Mouse (Mus musculus): Measurements from ENCODE around the gene Cyb5d1.

The Cyb5d1 gene

GRCm38 (mm10) chr11:69395235-69395633, at the start of gene Cyb5d1, which contains the start of gene Naa38:
Gene Cyb5d1 (minus strand): TSS chr11:69395631.
Gene Naa38 (plus strand): TSS chr11:69395487.
- DNase-seq (ENCODE audit: low spot score in 2 of 2), result peak; percentile 80 to 83

DNA sequence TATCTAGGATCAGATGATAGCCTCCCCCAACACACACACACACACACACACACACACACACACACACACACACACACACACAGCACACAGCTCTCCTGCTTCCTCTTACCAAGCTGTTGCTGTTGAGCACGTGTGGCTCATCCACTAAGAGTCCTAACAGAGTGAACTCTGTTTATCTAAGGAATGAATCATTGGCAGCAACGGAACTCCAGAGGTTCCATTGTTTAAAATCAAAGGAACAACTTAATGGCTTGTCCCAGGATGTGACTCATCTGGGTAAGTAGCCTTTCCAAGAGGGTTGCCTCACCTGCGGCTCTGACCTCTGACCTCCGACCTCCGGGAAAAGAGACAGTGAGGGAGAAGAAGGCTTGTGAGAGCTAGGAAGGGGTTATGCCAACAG, 47.9 kb upstream of the Cyb5d1 start:
- DNase-seq (ENCODE audit: low spot score in 2 of 2), result no peak

- DNase-seq (ENCODE audit: low spot score in 2 of 2), result no peak
Measured at GRCm38 (mm10) chr11:69437291-69437690, 41.9 kb upstream of the Cyb5d1 start.

DNA sequence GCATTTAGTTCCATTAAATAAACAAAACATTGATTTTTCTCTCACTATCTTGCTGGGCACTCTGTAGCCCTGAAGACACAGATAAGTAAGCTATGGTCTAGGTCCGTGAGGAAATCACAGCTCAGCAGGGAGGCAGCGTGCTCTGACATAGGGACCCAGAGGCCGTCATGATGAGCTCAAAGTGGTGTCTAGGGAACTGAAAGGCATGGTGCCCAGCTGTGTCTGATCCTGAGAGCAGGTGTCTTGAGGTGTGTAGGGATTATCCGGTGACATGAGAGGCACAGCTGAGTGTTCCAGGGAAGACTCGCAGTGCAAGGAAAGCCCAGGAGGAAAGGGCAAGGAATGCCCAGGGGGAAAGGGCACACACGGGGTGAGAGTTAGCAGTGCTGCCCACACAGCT, 37.8 kb upstream of the Cyb5d1 start:
- DNase-seq (ENCODE audit: low spot score in 2 of 2), result no peak

DNA sequence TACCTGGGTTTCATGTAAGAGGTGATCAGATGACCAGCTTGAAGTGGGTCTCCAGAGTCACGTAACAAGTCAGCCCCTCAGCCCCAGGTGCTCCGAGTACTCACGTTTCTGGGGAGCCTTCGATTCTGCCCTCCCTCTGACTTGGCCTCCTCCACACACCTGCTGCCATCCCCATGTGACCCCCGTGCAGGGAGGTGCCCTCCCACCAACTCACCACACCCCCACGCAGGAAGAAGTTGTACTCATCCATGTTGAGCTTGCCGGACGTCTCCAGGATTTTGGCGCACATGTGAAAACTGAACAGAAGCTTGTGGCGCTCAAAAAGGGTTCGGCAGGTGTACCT, 37.2 kb upstream of the Cyb5d1 start:
- no peak for DNase-seq (ENCODE audit: low spot score in 2 of 2)

DNA sequence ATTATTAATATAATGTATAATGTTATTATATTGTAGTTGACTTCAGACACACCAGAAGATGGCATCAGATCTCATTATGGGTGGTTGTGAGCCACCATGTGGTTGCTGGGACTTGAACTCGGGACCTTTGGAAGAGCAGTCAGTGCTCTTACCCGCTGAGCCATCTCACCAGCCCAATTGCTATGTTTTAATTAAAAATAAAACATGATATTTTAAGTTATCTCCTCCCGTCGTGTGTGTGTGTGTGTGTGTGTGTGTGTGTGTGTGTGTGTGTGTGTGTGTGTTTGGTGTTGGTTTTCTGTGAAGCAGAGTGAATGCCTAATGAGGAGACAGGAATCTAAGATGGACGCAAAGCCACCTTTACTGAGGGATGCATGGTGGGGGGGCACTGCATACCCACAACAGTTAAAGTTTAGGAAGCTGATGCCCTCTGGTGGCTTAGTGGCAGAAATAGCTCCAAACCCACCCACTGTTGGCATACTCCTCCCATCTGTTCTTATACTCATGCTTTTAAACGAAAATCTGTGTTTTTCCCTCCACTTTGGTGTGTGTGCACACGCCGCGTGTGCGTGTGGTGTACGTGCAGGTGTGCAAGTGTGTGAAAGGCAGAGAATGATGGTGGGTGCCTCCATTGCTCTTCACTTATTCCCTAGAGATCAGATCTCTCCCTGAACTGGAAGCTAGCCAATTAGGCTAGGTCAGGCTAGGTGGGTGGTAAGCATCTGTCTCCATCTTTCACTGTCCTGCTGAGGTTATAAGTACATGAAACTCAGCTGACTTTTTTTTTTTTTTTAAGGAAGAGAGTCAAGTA, 36.6 kb upstream of the Cyb5d1 start:
- peak in 1 of 2 experiments; percentile 43 for DNase-seq (ENCODE audit: low spot score in 2 of 2)

- no peak for DNase-seq (ENCODE audit: low spot score in 2 of 2)
Measured at GRCm38 (mm10) chr11:69430631-69431030, 35.2 kb upstream of the Cyb5d1 start.

DNA sequence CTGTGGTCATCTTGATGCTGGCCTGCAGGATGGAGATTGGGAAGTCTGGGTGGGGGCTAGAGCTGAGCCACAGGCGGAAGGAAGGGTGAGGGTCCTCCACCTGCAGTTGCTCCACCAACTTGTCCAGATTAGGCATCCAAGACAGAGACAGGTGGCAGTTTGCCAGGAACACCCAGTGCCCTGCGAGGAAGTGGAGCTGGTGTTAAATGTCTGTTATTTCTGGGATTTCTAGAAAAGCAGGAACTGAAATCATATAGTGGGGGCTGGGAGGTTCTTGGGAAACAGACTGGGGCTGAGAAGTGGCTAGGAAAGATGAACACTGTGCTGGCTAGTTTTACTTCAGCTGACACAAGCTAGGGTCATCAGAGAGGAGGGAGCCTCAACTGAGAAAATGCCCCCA, 33.9 kb upstream of the Cyb5d1 start:
- no peak for DNase-seq (ENCODE audit: low spot score in 2 of 2)

GRCm38 (mm10) chr11:69428751-69429150, 33.3 kb upstream of the Cyb5d1 start:
- no peak for DNase-seq (ENCODE audit: low spot score in 2 of 2)

DNA sequence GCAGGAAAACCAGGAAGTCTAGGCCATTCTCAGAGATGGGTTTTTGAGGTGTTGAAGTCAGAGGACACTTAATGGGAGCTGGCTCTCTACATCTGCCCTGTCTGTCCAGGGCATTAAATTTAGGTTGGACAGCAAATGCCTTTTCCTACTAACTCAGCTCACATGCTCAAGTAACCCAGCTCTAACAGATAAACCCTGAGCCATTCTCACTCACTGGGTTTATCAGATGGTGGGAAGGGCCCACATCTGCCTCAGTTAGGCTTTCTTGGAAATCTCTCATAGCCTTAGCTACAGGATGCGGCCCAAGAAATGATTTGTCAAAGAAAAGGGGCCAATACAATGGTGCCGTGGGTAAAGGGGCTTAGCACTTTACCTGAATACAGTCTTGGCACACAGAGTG, 30.8 kb upstream of the Cyb5d1 start:
- DNase-seq (ENCODE audit: low spot score in 2 of 2), result no peak

- no peak for DNase-seq (ENCODE audit: low spot score in 2 of 2)
Measured at GRCm38 (mm10) chr11:69423885-69424284, 28.5 kb upstream of the Cyb5d1 start.

DNA sequence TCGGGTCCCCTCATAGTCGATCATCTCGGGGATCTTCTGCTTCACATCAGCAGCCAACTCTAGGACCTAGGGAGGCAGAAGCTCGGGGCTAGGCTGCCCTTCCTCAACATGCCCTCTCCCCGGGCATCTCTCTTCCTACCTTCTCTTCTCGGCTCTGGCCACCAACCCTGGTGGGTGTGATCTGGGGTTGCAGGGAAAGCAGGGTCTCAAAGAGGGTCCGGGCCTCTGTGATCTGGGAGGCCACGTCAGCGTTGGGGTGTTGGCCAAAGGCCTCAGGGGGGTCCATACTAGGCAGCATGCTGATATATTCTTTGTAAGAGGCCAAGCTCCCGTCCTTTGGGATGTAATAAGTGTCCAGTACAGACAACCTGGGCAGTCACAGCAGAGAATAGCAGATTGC, 27.4 kb upstream of the Cyb5d1 start:
- DNase-seq (ENCODE audit: low spot score in 2 of 2), result no peak

GRCm38 (mm10) chr11:69421131-69421977, 25.9 kb upstream of the Cyb5d1 start:
- DNase-seq (ENCODE audit: low spot score in 2 of 2), result no peak

DNA sequence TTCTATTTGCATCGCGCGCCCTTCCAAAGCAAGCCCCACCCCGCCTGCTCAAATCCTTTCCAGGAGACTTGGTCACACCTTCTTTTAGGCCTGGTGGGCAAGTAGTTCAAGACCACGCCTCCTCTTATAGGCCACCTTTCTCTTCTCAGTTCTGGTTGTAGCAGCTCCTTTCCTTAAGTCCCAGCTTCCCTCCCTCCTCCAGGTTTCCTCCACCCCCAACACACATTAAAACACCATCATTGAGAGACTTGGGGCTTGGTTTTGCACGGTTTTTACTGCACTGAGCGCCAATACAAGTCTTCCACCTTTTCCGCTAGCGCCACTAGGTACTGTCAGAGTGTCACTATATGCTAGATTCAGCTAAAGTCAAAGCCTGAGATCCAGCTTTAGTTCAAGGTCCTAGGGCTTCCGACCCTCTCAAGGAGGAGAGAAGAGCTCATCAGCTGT, 25.1 kb upstream of the Cyb5d1 start:
- DNase-seq (ENCODE audit: low spot score in 2 of 2), result no peak

DNA sequence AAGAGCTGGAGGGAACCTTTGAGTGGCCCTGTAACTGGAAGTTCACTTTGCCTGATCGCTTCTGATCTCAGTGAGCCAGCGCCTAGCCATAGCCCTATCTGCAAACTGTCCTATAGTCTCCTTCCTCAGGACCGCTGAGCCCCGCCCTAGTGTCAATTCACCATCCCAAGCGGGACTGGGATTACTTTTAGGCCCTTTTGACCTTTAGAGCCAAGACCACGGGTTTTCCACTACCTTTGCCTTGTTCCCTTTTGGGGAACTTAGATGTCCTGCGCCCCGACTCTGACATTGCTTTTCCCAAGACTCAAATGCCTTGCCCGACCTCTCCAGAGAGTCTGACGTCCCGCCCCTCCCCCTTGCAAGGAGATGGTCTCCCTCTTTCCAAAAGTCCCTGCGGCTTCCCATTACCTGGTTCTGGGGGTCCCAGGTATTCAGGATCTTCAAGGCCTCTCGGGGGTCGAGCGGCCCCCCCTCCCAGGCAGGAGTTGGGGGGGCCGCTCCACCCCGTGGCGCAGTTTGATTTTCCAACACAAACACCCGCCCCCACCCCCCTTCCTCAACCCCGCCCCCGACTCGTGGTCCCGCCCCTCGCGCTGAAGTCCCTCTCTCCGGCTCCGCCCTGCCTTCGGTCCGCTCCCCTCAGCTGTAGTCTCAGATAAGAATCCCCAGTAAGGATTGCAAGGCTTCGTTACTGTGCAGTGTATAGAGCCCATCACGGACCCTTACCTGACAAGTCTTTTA, 24.6 kb upstream of the Cyb5d1 start:
- DNase-seq (ENCODE audit: low spot score in 2 of 2), result peak in 1 of 2 experiments; percentile 58

GRCm38 (mm10) chr11:69419443-69419812, 24.0 kb upstream of the Cyb5d1 start:
- DNase-seq (ENCODE audit: low spot score in 2 of 2), result peak in 1 of 2 experiments; percentile 53

DNA sequence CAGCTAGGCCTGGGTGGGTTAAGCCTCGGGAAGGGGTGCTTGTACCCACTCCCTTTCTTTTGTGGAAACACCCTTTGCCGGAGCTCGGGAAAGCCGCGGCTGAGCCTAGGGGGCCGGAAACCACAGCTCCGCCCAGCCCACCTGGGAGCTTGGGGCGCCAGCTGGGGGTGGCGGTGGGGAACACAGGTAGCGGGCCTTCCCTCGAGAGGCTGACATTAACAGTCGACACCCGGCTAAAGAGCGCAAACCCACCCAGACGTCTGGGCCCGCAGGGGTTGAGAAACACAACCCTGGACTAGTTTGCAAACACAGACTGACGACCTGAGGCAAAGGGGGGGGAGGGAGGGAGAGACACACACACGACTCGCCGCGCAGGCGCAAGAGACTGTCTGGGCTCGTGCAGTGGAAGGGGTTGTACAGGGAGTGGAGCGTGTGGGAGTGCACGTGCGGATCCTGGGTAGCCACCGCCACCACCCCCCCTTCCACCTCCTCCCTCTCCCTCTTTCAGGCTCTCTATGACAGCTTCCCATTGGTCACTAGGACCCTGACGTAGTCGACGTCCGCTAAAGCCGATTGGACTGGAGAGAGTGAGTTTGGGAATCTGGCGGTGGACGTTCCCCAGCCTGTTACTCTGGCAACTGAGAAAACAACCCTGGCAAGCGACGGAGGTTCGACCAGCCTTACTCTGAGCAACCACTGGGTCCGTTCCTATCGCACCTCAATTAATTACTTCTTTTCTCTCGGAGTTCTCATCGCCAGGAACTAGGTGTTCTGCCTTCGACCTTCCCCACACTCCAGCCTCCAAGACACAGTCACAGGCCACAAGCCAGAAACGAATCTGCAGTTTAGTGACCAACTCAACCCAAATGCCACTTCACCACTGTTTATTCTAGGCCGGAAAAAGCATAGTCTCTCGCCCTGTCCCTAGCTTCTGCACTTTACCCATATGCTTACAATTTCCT, 23.3 kb upstream of the Cyb5d1 start:
- peak; percentile 72 to 92 for DNase-seq (ENCODE audit: low spot score in 2 of 2)

GRCm38 (mm10) chr11:69417449-69418384, 22.3 kb upstream of the Cyb5d1 start:
- peak; percentile 90 for DNase-seq (ENCODE audit: low spot score in 2 of 2)

DNA sequence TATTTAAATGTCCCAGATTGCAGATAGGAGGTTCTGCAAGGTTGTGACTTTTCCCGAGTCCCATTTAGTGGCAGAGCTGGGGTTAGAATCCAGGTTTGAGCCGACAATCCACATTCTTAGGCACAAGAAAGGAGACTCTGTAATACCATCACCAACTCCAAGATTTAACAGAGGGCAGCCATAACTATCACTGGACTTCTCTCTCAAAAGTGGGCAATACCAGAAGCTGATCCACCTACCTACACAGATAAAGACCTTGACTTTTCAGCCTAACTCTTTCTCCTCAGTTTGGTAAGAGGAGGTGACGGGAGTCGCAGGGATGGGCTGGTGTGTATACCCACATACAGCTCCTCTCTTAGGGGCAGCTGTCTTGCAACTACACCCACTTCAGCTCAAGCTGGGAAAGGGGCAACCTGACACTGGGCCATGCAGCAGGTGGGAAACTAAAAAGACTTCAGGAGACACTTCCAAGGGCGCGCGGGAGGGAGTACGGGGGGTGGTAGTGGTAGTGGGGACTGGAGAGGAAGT, 21.6 kb upstream of the Cyb5d1 start:
- no peak for DNase-seq (ENCODE audit: low spot score in 2 of 2)

GRCm38 (mm10) chr11:69416509-69416908, 21.1 kb upstream of the Cyb5d1 start:
- DNase-seq (ENCODE audit: low spot score in 2 of 2), result no peak
